Mouse (Mus musculus) lung, postnatal 0 days (tissue): Measurements from ENCODE around the gene Gm26661. TPM values are rescaled to one million over a fixed set of nuclear protein-coding genes. Genes with fewer than 3 reads are reported as not detected.

ENCODE experiments used
- ATAC-seq: fragments of 200-750 bp; cut with Nextera tagmentation; 2 replicates; pipeline ENCODE4 v1.8.0; 2017; ENCODE audit warnings: moderate library complexity
- DNase-seq: peaks from one replicate; pipeline ENCODE4 v3.0.0-alpha.2; 2016; ENCODE audit warnings: low spot score
- H3K27ac ChIP-seq: fragments of 300-500 bp; sonication (generic); 2 replicates; pipeline ENCODE4 v1.5.1; 2014; ENCODE audit warnings: antibody characterized with exemption, mild to moderate bottlenecking, low read length, mixed read lengths
- H3K27me3 ChIP-seq: fragments of 300-500 bp; sonication (generic); replicated peaks from 2 replicates; pipeline ENCODE4 v1.6.1; 2014; ENCODE audit warnings: low read length, mixed read lengths; ENCODE audit not compliant: insufficient read depth
- H3K36me3 ChIP-seq: fragments of 300-500 bp; sonication (generic); 2 replicates; pipeline ENCODE4 v1.6.1; 2014; ENCODE audit warnings: low read length, mixed read lengths; ENCODE audit not compliant: insufficient read depth
- H3K4me1 ChIP-seq: fragments of 300-500 bp; sonication (generic); 2 replicates; pipeline ENCODE4 v1.6.1; 2014; ENCODE audit warnings: antibody characterized with exemption, low read depth, low read length, mixed read lengths; ENCODE audit not compliant: insufficient read depth
- H3K4me2 ChIP-seq: fragments of 300-500 bp; sonication (generic); replicated peaks from 2 replicates; pipeline ENCODE4 v1.6.1; 2014; ENCODE audit warnings: low read depth, mild to moderate bottlenecking, low read length, moderate library complexity, mixed read lengths
- H3K4me3 ChIP-seq: fragments of 300-500 bp; sonication (generic); 2 replicates; pipeline ENCODE4 v1.5.1; 2014; ENCODE audit warnings: low read depth, low read length
- H3K9ac ChIP-seq: fragments of 300-500 bp; sonication (generic); replicated peaks from 2 replicates; pipeline ENCODE4 v1.6.1; 2014; ENCODE audit warnings: low read depth, mild to moderate bottlenecking
- H3K9me3 ChIP-seq: fragments of 300-500 bp; sonication (generic); 2 replicates; pipeline ENCODE4 v1.6.1; 2016; ENCODE audit warnings: low read length, mixed read lengths
- CTCF ChIP-seq: IDR thresholded peaks from 2 replicates; pipeline ENCODE4 v1.5.1; 2016; ENCODE audit warnings: antibody characterized with exemption, mild to moderate bottlenecking
- EP300 ChIP-seq: IDR thresholded peaks from 2 replicates; pipeline ENCODE4 v1.6.1; 2016; ENCODE audit warnings: antibody characterized with exemption, mild to moderate bottlenecking, control low read depth
- WGBS: fragments of 180-500 bp; shearing (Covaris S2); extraction: QIAGEN DNeasy Blood & Tissue Kit; methylation state at CpG from one replicate; pipeline ENCODE4 v1.1.7; 2014; 5-methylcytosine and 5-hydroxymethylcytosine counted together
- polyA plus RNA-seq: library from polyadenylated mRNA; unstranded; fragments of >200 nt; fragmentation: Nextera tagmentation; extraction: Ambion mirVana; gene quantifications from 2 replicates; pipeline ENCODE4 v1.2.1, GENCODE M21; 2015

Gm26661 gene
- polyA plus RNA-seq, 1 experiment from 2014 or later = not detected

DNA sequence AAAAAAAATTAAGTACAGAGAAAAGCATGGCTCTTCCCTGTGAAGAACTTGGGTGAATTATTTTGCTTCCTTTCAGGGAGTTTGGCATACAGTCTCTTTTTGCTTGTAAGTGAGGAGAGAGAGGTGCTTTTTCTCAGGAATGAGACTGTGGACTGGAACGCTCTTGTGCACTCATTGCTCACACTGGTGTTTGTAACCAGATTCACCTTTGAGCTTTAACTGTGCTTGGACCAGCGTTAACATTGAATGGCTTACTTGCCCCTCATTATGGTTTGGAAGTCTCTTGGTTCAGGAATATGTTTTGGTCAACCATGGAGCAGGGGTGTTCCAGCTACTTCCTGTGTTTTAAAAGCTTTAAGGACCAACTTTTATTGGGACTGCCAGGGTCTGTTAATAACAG lies 37.8 kb downstream of the Gm26661 start:
- Histone ChIP-seq H3K9ac (no peak overlapping the region), H3K4me1 (peaks cover 18% of the 10 kb centered on the region; the same call in 1 of the 2 replicates), H3K36me3 (no peaks in the 10 kb centered on the region), H3K27me3 (no peaks in the 10 kb centered on the region), H3K27ac (no peak overlapping the region), H3K4me3 (no peak overlapping the region), H3K4me2 (no peak overlapping the region), H3K9me3 (no peaks in the 10 kb centered on the region)
- no peak for ATAC-seq
- WGBS = 54% methylated on average over 2 of the region's 2 CpGs
- TF ChIP-seq EP300 (no peak), CTCF (no peak)
- no peak for DNase-seq

DNA sequence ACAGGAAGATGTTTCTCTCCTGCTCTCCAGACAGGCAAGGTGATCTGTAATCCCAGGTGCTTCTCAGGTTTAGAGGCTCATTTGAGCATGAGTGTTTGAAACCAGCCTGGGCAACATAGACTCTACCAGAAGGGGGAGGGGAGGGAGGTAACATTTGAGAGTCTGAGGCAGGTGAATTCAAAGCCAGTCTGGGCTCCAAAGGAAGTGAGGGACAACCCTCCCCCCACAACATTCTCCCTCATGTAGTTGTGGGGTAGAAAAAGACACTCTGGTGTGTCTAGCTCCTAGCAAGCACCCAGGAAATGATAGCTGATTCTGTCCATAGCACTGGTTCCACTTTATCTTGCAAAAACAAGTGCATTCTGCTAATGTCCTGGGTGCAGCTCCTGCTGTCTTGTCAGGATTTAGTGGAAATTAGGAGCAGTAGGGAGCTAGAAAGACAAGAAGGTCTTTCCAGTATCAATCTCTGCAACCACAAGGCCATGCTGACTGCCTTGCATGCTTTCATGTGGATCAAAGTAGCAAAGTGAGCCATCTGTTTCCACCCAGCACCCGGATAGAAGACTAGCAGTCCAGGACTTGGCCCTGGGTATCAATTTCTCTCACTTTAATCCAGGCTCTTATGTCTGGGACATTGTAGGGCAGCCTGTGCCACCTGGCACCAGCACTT lies 40.5 kb downstream of the Gm26661 start:
- Histone ChIP-seq H3K27ac (no peak overlapping the region), H3K9ac (no peak overlapping the region), H3K4me1 (peaks cover 5% of the 10 kb centered on the region; the same call in 1 of the 2 replicates), H3K9me3 (no peaks in the 10 kb centered on the region), H3K4me2 (no peak overlapping the region), H3K36me3 (no peaks in the 10 kb centered on the region), H3K4me3 (no peak overlapping the region), H3K27me3 (no peaks in the 10 kb centered on the region)
- 45% methylated on average over 1 of the region's 1 CpGs for WGBS
- DNase-seq (no peak), ATAC-seq (no peak)
- TF ChIP-seq EP300 = no peak
- TF ChIP-seq CTCF = no peak

DNA sequence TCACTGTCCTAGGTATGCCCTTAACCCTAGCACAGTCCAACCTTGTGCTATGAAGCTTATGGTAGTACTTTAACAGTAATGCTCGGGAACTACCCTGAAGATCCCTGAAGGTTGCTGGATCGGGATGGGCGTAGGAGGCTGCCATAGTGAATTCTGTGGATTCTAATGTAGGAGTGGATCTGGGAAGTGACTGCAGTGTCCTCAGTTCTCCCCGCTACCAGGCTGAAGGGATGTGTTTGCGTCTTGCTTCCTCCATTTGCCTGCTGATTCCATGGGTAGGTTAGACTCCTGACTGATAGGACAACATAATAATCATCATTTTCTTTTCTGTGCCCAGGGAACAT lies 41.0 kb downstream of the Gm26661 start:
- TF ChIP-seq CTCF (no peak), EP300 (no peak)
- ATAC-seq = no peak
- no peak overlapping the region for H3K4me2 ChIP-seq
- no peak overlapping the region for H3K4me3 ChIP-seq
- H3K27ac ChIP-seq = no peak overlapping the region
- H3K36me3 ChIP-seq = no peaks in the 10 kb centered on the region
- no peak overlapping the region for H3K9ac ChIP-seq
- no peaks in the 10 kb centered on the region for H3K27me3 ChIP-seq
- 86% methylated on average over 5 of the region's 5 CpGs for WGBS
- DNase-seq = no peak
- H3K4me1 ChIP-seq = no peaks in the 10 kb centered on the region; the same call in 1 of the 2 replicates
- H3K9me3 ChIP-seq = no peaks in the 10 kb centered on the region

DNA sequence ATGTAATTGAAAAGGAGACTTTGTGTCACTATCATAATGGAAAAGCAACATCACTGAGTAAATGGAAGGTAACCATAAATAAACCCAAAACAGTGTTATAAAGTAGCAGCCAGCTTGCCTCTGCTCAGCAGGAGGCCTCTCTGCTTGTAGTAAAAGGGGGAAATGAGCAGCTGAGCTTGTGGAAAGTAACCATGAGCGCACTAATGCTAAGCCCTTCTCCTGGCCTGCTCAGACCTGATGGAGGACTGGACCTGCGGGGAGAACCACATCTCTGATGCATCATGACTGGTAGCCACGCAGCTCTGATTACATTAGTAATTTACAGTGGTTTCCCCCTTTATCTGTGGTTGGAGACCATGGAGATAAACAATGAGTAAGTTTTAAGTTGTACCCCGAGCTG lies 42.1 kb downstream of the Gm26661 start:
- no peaks in the 10 kb centered on the region; the same call in 1 of the 2 replicates for H3K4me1 ChIP-seq
- no peaks in the 10 kb centered on the region for H3K9me3 ChIP-seq
- 75% methylated on average over 4 of the region's 4 CpGs for WGBS
- no peak for ATAC-seq
- H3K9ac ChIP-seq = no peak overlapping the region
- H3K27me3 ChIP-seq = no peaks in the 10 kb centered on the region
- DNase-seq = no peak
- H3K4me3 ChIP-seq = no peak overlapping the region
- no peaks in the 10 kb centered on the region for H3K36me3 ChIP-seq
- TF ChIP-seq EP300 = no peak
- TF ChIP-seq CTCF = no peak
- H3K27ac ChIP-seq = no peak overlapping the region
- H3K4me2 ChIP-seq = no peak overlapping the region

DNA sequence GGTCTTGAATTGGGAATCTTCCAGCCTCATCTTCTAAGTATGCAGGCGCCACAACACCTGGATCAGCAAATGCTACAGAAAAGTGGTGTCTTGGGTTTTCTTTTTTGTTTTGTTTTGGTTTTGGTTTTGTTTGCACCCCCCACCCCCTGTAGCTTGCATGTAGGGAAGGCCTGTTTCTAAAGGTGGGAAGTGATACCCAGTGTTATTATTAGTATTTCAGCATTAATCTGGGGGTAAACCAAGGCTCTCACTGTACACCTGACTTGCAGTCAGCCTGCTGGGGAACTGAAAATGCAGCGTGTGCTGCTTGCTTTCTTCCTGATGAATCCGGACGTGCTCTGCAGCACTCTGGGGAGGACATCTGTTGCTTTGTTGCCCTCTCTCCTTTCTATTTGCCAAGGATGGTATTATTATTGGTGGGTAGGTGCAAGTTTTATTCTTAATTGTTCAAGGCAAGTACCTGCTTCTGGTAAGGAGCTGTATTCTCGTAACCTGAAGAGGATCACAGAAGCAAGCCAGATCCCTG lies 47.2 kb downstream of the Gm26661 start:
- no peak for TF ChIP-seq EP300
- TF ChIP-seq CTCF = no peak
- H3K4me2 ChIP-seq = no peak overlapping the region
- H3K36me3 ChIP-seq = no peaks in the 10 kb centered on the region
- H3K27ac ChIP-seq = no peak overlapping the region
- no peak for ATAC-seq
- DNase-seq = no peak
- no peaks in the 10 kb centered on the region for H3K27me3 ChIP-seq
- no peak overlapping the region for H3K9ac ChIP-seq
- WGBS = 81% methylated on average over 5 of the region's 5 CpGs
- no peaks in the 10 kb centered on the region for H3K9me3 ChIP-seq
- no peaks in the 10 kb centered on the region for H3K4me1 ChIP-seq
- H3K4me3 ChIP-seq = no peak overlapping the region

DNA sequence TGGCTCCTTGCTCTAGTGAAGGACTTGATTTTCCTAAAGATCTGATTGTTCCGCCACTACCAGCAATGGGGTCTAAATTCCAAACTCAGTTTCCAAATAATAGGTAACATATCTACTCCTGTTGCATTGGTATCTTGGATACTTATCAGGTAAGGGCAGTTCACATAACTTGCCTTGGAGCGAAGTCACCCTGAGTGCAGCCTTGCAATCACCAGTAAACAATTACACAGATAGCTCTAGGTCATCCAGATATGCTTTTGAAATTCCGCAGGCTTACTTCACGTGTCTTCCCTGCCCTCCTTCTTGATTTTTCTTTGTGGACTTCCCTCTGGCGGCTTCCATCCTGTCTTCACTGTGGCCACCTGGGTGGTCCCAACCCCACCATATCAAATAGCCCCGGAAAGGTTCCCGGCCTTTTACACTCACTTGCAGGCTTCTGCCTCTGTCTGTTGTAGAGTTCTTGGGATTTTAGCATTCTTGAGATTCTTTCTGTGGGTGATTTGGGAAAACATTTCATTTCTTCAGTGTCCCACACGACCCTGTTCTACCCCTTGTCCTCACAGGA lies 48.6 kb downstream of the Gm26661 start:
- ATAC-seq (no peak), DNase-seq (no peak)
- H3K4me2 ChIP-seq = no peak overlapping the region
- TF ChIP-seq EP300 = no peak
- no peak for TF ChIP-seq CTCF
- no peaks in the 10 kb centered on the region for H3K27me3 ChIP-seq
- H3K4me3 ChIP-seq = no peak overlapping the region
- H3K9me3 ChIP-seq = no peaks in the 10 kb centered on the region
- no peaks in the 10 kb centered on the region for H3K36me3 ChIP-seq
- 42% methylated on average over 8 of the region's 8 CpGs for WGBS
- H3K4me1 ChIP-seq = no peaks in the 10 kb centered on the region
- H3K9ac ChIP-seq = no peak overlapping the region
- no peak overlapping the region for H3K27ac ChIP-seq

Other genes with a start within 250 kb of the Gm26661 start
- gene Gm3558, start 223.0 kb upstream of the Gm26661 start, polyA plus RNA-seq = 0.13 and 0.23 TPM in 2 replicates
- gene Gm10338, start 196.0 kb upstream of the Gm26661 start, polyA plus RNA-seq = not detected in 2 replicates
- gene Gm10128, start 147.6 kb upstream of the Gm26661 start, polyA plus RNA-seq = not detected in 2 replicates
- gene Flnb, start 26.4 kb downstream of the Gm26661 start, polyA plus RNA-seq = 5.4 and 6.7 TPM in 2 replicates
- gene Gm45521, start 165.7 kb downstream of the Gm26661 start, polyA plus RNA-seq = not detected in 2 replicates
- gene Dnase1l3, start 203.0 kb downstream of the Gm26661 start, polyA plus RNA-seq = 0.02 and 0.07 TPM in 2 replicates
- 10.8 and 11.9 TPM in 2 replicates for gene Abhd6, start 211.3 kb downstream of the Gm26661 start, polyA plus RNA-seq